Comparison of ENCODE assay signal across 8 mouse cellular contexts in genomic region chrX:58620403-58620802, GRCm38 (mm10).
DNase-seq lines count a peak whose midpoint lies in the region; ATAC-seq lines count a peak whose summit lies in the region.

No protein-coding gene starts in this region.

- peak; percentile 5 to 30 for DNase-seq in cerebellum, adult 18-20 months
- DNase-seq in thymus, postnatal 4 days: peak; percentile 4
- DNase-seq in thymus, postnatal 36 days: no peak
- DNase-seq in frontal cortex, postnatal 25 days (ENCODE audit: low spot score in 2 of 2): peak; percentile 6 to 12
- peak; percentile 18 to 39 for DNase-seq in left cerebral cortex, postnatal 10 days (ENCODE audit: extremely low spot score in 1 of 2, low spot score in 2 of 2)
- DNase-seq in right cerebral cortex, postnatal 25 days: peak; percentile 17
- DNase-seq in natural killer cell, adult 2 months (ENCODE audit: low spot score in 2 of 2): no peak

- ATAC-seq in cerebellum, adult (ENCODE audit: insufficient number of reproducible peaks, low FRiP score, low TSS enrichment): no peak; the same call in 1 of the 2 replicates

- intact Hi-C loops in left cerebral cortex, postnatal 10 days (cut with DNase I): loop anchor here (2.0 to 10.0 kb wide), 2 partner anchors 514 to 552 kb away; no protein-coding TSS in a partner anchor

Comparison
In these comparisons a context has a peak if more than half of its experiments do, and no peak if none do; other contexts are left out.
1. DNase-seq: peak in cerebellum, adult 18-20 months (2 of 2), thymus, postnatal 4 days (single experiment), frontal cortex, postnatal 25 days (2 of 2), left cerebral cortex, postnatal 10 days (2 of 2) and right cerebral cortex, postnatal 25 days (single experiment); none in thymus, postnatal 36 days (0 of 2) and natural killer cell, adult 2 months (0 of 2).